Mouse (Mus musculus): ENCODE measurements around the gene Hdac7.

Hdac7 gene

DNA sequence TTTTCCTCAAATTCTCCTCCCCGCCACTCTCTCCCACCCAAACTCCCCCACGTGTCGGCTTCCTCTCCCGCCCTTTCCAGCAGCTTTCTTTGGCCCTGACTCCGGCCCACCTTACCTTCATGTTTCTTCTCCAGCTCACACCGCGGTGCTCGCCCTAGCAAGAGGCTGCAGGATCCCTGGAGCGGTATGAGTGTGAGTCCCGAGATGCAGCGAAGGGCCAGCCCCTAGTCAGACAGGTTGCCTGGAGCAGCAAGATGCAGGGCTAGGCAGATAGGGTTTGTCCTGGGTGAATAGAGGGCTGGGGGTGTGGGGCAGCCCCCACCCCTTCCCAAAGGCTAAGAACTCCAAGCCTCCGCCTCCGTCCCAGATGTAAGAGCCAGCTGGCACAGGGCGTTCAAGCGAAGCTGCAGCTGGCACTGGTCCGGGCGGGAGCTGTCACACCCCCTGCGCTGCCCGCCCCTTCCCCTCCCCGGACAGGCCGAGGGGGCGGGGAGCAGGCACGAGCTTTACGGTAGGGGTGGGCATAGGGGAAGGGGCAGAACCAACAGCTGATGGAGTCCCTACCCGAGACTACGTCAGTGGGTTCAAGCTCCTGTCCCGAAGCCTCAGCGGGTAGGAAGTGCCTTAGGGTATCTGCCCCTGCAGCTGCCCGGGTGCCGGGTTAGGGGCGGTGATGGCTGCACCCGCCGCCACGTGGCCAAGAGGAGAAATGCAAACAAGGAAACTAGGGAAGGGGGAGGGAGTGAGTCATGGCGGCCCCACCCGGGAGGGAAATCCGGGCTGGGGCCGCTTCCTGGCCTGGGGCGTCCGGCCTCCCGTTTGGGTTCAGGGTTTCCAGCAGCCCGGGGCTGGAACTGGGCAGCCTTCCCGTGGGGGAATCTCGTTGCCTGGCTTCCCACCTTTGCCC lies 76.8 kb downstream of the Hdac7 start, which contains the start of gene Rapgef3:
Rapgef3 (minus strand) TSS at position 693 of the 907 bp plus-strand sequence.
- DNase-seq (ENCODE audit: low read depth, low spot score) = no peak

GRCm38 (mm10) chr15:97766594-97767279 lies 77.6 kb downstream of the Hdac7 start:
- no peak for DNase-seq (ENCODE audit: low read depth, low spot score)

DNA sequence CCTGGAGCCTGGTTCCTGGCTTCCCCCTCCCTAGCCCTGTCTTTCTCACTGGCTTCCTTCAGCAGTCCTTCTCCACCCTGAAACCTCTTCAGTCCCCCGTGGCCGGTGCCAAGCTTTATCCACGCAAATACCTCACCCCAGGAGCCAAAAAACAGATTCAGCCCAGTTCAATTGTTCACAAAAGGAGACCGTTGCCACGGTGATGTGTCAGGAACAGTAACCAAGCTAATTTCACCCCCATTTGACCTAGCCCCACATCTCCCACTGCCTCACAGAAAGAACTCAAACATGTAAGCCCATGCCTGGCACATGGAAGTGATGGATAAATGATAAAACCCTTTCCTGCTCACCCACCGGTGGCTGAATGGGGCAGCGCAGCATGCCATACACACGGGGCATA lies 78.1 kb downstream of the Hdac7 start:
- no peak for DNase-seq (ENCODE audit: low read depth, low spot score)

- DNase-seq (ENCODE audit: low read depth, low spot score) = no peak
Observed at GRCm38 (mm10) chr15:97765090-97765794, 79.1 kb downstream of the Hdac7 start.

DNA sequence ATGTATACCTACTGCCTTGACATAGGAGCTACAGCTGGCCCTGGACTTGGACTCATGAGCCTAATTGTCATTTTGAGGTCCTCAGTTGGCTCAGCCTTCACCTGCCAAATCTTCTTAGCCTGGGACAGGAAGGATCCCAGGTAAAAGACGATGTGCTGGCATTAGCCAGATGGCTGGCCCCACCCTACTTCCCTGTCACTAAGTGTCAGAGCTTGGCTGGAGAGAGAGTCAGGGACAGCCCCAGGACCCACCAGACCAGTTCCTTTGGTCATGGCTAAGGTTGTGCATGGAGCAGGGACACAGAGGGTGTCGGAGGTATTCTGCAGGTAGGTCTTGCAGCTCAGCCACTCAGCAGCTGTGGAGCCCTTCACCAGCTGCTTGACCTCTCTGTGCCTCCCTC lies 79.8 kb downstream of the Hdac7 start:
- DNase-seq (ENCODE audit: low read depth, low spot score) = no peak

DNA sequence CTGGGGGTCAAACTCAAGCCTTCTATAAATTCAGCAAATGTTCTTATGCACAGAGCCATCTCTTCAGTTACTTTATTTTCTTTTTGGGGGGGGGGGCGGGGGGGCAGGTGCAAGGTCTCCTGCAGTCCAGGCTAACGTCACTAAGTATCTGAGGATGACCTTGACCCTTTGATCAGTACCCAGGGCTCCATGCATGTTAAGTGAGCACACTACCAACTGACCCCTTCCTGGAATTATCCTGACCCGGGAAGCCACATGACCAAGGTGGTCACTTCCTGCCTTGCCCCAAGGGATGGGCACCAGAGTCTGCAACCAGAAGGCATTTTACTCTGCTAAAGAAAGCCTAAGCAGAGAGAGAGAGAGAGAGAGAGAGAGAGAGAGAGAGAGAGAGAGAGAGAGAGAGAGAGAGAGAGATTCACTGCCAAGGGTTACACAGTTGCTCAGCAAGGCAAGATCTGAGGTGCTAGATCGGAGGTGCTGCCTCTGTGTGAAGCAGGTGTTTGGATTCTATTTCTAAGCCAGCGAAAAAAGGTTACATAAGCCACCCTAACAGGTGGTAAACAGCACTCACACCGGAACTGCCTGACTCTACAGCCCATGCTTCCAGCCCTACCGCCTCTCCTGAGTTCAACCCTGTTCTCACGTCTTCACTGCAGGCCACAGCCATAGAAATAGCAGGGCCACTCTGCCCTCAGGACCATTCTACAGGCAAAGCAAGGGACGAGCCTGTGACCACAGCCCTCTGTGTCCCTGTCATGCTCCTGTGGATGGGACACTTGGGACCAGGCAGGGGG lies 80.8 kb downstream of the Hdac7 start:
- DNase-seq (ENCODE audit: low read depth, low spot score) = no peak

- no peak for DNase-seq (ENCODE audit: low read depth, low spot score)
Observed at GRCm38 (mm10) chr15:97762733-97763132, 81.6 kb downstream of the Hdac7 start.

DNA sequence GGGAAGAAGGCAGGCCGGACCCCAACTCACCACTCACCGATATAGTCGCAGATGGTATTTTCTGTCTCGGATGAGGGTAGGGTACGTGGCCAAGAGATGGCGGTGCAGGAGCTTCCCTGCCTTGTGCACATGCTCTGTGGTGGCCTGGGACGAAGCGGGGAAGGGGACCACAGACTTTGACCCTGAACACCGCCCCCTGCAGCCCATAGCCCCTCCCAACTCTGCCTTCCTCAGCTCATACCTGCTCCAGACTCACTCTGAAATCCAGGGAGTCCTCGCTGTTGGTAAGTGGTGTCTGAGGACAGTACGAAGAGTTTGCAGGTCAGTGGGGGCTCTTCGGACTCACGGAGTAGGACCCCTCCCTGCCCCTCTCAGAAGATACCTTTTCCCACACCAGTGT lies 82.9 kb downstream of the Hdac7 start:
- DNase-seq (ENCODE audit: low read depth, low spot score) = peak; percentile 61

GRCm38 (mm10) chr15:97760952-97761351 lies 83.3 kb downstream of the Hdac7 start:
- no peak for DNase-seq (ENCODE audit: low read depth, low spot score)

DNA sequence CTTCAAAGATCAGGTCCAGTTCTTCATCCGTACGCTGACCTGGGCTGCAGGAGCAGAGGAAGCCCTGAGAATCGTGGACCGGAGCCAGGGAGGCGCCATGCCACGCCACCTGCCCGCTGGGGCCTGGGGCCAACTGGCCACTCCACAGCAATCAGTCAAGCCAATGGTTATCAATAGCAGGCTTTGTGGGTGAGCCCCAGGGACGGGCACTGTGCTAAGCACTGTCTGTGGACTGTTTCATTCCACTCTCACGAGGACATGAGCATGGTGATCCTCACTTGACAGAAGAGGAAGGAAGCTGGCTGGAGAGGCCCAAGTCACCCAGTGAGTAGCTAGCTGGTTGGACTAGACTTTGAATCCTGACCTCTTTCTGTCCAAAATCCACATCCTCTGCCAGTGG lies 84.3 kb downstream of the Hdac7 start:
- no peak for DNase-seq (ENCODE audit: low read depth, low spot score)

GRCm38 (mm10) chr15:97755361-97755760 lies 88.9 kb downstream of the Hdac7 start:
- DNase-seq (ENCODE audit: low read depth, low spot score) = no peak

DNA sequence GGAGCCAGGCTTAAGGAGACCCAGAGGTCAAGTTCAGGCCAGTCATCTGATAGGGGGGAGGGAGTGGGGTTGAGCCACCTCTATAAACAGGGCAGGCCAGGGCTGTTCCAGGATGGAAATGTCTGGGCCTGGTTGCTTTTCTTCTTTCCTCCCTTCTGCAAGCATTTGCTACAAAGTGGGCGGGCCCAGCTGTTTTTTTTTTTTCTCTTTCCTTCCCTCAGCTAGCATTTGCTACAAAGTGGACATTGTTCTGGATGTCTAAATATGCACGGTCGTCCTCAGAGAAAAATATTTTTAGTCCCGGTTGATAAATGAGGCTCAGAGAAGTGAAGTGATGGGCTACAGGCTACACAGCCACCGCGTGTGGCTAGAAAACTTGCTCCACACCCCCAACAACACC lies 89.8 kb downstream of the Hdac7 start:
- DNase-seq (ENCODE audit: low read depth, low spot score) = no peak

GRCm38 (mm10) chr15:97752491-97752890 lies 91.8 kb downstream of the Hdac7 start:
- no peak for DNase-seq (ENCODE audit: low read depth, low spot score)

GRCm38 (mm10) chr15:97751676-97752075 lies 92.6 kb downstream of the Hdac7 start:
- no peak for DNase-seq (ENCODE audit: low read depth, low spot score)

- no peak for DNase-seq (ENCODE audit: low read depth, low spot score)
Observed at GRCm38 (mm10) chr15:97750697-97751096, 93.6 kb downstream of the Hdac7 start.

- no peak for DNase-seq (ENCODE audit: low read depth, low spot score)
Observed at GRCm38 (mm10) chr15:97749841-97750240, 94.5 kb downstream of the Hdac7 start.

DNA sequence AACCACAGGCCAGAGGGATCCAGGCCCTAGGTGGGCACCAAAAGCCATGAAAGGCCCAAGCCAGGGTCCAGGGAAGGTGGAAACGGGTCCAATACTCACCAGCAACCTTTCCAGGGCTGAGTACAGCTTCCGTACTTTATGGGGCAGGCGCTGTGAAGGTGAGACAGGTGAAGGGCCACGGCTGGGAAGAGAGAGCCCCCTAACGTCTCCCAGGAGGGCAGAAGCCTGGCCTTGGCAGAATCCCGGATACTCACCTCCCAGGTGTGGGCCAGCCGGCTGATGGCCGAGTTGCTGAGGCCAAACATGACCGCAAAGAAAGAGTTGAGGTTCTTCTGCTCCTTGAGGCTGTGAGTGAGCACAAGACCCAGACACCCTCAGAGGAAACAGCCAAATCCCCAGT lies 94.9 kb downstream of the Hdac7 start:
- DNase-seq (ENCODE audit: low read depth, low spot score) = no peak

DNA sequence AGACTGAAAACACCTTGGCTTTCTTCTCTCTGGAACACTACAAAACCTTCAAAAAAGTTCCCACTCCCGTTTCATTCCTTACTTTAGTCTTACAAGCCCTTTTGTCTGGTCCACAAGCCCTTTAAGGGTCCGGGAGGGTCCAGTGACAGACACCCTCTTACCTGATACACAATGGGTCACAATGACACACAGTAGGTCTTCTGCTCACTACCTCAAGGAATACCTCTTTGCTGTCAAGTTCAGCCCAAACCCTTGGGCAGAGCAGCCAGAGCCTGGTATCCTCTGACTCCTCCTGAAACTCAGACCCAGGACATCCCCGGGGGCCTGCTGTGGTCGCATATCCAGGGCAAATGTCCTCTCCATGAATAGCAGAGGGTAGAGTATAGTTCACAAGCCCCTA lies 95.3 kb downstream of the Hdac7 start:
- no peak for DNase-seq (ENCODE audit: low read depth, low spot score)

DNA sequence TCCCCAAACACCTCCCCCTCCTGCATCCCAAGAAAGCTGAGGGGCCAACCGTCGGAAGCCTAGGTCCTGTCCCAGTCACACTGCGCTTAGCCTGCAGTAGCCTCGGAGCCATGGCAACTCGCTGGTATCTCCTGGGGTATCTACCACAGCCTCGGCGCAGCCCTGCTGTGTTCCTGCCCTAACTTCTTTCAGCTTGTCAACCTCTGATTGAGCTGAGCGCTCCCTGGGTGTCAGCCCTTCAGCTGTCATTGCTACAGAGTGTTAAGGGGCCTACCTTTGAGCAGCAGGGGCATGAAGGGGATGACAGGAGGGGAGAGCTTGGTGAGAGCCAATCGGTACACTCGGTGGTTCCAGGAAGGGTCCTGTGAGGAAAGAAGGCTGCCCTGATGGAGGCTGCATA lies 96.0 kb downstream of the Hdac7 start:
- no peak for DNase-seq (ENCODE audit: low read depth, low spot score)

- DNase-seq (ENCODE audit: low read depth, low spot score) = no peak
Observed at GRCm38 (mm10) chr15:97747486-97747885, 96.8 kb downstream of the Hdac7 start.

- DNase-seq (ENCODE audit: low read depth, low spot score) = no peak
Observed at GRCm38 (mm10) chr15:97746748-97747147, 97.6 kb downstream of the Hdac7 start.

Data from WW6 (cell line).